Mouse (Mus musculus): ENCODE measurements around the gene Hdac5.

DNA sequence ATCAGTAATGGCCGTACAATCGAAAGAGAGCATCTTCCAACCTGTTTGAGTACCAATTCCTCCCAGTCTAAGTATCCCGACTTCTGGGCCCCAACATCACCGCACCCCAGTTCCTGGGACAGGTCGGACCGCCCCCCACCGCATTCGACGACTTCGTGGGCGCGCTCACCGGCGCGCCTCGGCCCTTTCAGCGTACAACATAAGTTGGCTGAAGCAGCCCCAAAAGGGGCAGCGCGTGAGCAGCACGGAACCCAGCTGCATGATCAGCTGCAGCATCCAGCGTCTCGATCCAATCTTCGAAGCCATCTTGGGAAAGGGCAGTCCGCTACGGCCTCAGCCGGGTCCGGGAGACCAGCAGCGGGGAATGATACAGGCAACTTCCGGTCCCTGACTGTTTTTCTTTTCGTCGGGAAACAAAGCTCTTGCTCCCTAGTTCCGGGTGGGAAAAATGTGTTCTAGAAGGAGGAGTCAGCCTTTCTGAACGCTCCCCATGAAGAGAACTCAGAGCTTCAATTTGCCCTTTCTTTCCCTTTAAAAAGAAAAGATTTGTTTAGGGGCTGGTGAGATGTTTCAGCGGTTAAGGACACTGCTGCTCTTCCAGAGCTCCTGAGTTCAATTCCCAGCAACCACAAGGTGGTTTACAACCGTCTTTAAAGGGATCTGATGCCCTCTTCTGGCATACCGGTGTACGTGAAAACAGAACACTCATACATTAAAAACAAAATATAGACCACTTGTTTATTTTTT, 73.8 kb downstream of the Hdac5 start, which contains the start of gene Tmem101:
- TF ChIP-seq CTCF (IDR thresholded peaks at IDR 0.05; ENCODE audit: low read depth, low read length) (peak; percentile 19), POLR2A (IDR thresholded peaks at IDR 0.05; ENCODE audit: extremely low read depth, insufficient read depth, low read length) (0 out of 2 replicates have a peak, but pooled peaks have one; percentile 47)

Measured in liver, adult 2 months (tissue).